8 mouse cellular contexts compared by ENCODE assay signal in genomic region chr14:76657784-76658610, GRCm38 (mm10).
A peak's percentile ranks its signal among the peaks of the same experiment; 100 is the strongest.
DNase-seq lines count a peak whose midpoint lies in the region; ATAC-seq lines count a peak whose summit lies in the region.

No protein-coding gene starts in this region.

- H3K27ac ChIP-seq in forebrain, embryonic 13.5 days = peak overlapping the region; percentile 57; the same call in 1 of the 2 replicates
- H3K27ac ChIP-seq in hindbrain, embryonic 10.5 days = peak overlapping the region; percentile 76
- H3K27ac ChIP-seq in limb, embryonic 10.5 days = no peak overlapping the region; the same call in 1 of the 2 replicates
- H3K27ac ChIP-seq in neural tube, embryonic 12.5 days = no peak overlapping the region

- no peak for ATAC-seq in megakaryocyte, adult 5-6 weeks (ENCODE audit: poor library complexity, severe bottlenecking)
- peak; percentile 93 for ATAC-seq in forebrain, embryonic 13.5 days
- peak; percentile 90 for ATAC-seq in neural tube, embryonic 12.5 days (ENCODE audit: low FRiP score, low read depth)

- H3K9me3 ChIP-seq in megakaryocyte, embryonic 14.5 days = no peaks in the 10 kb centered on the region
- H3K9me3 ChIP-seq in forebrain, embryonic 13.5 days (replicated peaks) = no peaks in the 10 kb centered on the region
- no peaks in the 10 kb centered on the region for H3K9me3 ChIP-seq in hindbrain, embryonic 10.5 days
- no peaks in the 10 kb centered on the region for H3K9me3 ChIP-seq in limb, embryonic 10.5 days (replicated peaks)
- no peaks in the 10 kb centered on the region for H3K9me3 ChIP-seq in neural tube, embryonic 12.5 days

- peaks cover 72% of the 10 kb centered on the region for H3K4me1 ChIP-seq in megakaryocyte, embryonic 14.5 days
- H3K4me1 ChIP-seq in forebrain, embryonic 13.5 days = peaks cover 25% of the 10 kb centered on the region
- H3K4me1 ChIP-seq in hindbrain, embryonic 10.5 days (replicated peaks) = peaks cover 19% of the 10 kb centered on the region
- peaks cover 17% of the 10 kb centered on the region for H3K4me1 ChIP-seq in limb, embryonic 10.5 days
- peaks cover 14% of the 10 kb centered on the region for H3K4me1 ChIP-seq in neural tube, embryonic 12.5 days

- peak overlapping the region; percentile 79 for H3K4me3 ChIP-seq in megakaryocyte, embryonic 14.5 days (replicated peaks)
- H3K4me3 ChIP-seq in forebrain, embryonic 13.5 days = no peak overlapping the region
- no peak overlapping the region for H3K4me3 ChIP-seq in hindbrain, embryonic 10.5 days
- H3K4me3 ChIP-seq in limb, embryonic 10.5 days = no peak overlapping the region
- H3K4me3 ChIP-seq in neural tube, embryonic 12.5 days = no peak overlapping the region

- H3K27me3 ChIP-seq in megakaryocyte, embryonic 14.5 days (replicated peaks) = no peaks in the 10 kb centered on the region
- H3K27me3 ChIP-seq in forebrain, embryonic 13.5 days = peaks cover 3% of the 10 kb centered on the region; the same call in 1 of the 2 replicates
- no peaks in the 10 kb centered on the region for H3K27me3 ChIP-seq in hindbrain, embryonic 10.5 days (ENCODE audit: insufficient read depth, poor library complexity, severe bottlenecking)
- no peaks in the 10 kb centered on the region for H3K27me3 ChIP-seq in limb, embryonic 10.5 days (ENCODE audit: low read depth, poor library complexity, severe bottlenecking)
- no peaks in the 10 kb centered on the region for H3K27me3 ChIP-seq in neural tube, embryonic 12.5 days (replicated peaks)

- WGBS in forebrain, embryonic 13.5 days = 33% methylated on average over 9 of the region's 9 CpGs
- 57% methylated on average over 9 of the region's 9 CpGs for WGBS in hindbrain, embryonic 10.5 days
- WGBS in limb, embryonic 10.5 days = 77% methylated on average over 9 of the region's 9 CpGs
- 48% methylated on average over 9 of the region's 9 CpGs for WGBS in neural tube, embryonic 12.5 days

- H3K36me3 ChIP-seq in megakaryocyte, embryonic 14.5 days (replicated peaks; ENCODE audit: low read length) = no peaks in the 10 kb centered on the region
- no peaks in the 10 kb centered on the region for H3K36me3 ChIP-seq in forebrain, embryonic 13.5 days (ENCODE audit: poor library complexity, severe bottlenecking)
- no peaks in the 10 kb centered on the region for H3K36me3 ChIP-seq in hindbrain, embryonic 10.5 days
- H3K36me3 ChIP-seq in limb, embryonic 10.5 days = no peaks in the 10 kb centered on the region
- H3K36me3 ChIP-seq in neural tube, embryonic 12.5 days = no peaks in the 10 kb centered on the region

- peak; percentile 73 to 85 for DNase-seq in adrenal gland, postnatal 36 days
- DNase-seq in hindbrain, embryonic 10.5 days (ENCODE audit: low spot score) = peak; percentile 38
- DNase-seq in limb, embryonic 10.5 days (ENCODE audit: low spot score) = peak; percentile 47
- peak; percentile 79 for DNase-seq in thymus, postnatal 14 days

- H3K9ac ChIP-seq in forebrain, embryonic 13.5 days = no peak overlapping the region
- no peak overlapping the region for H3K9ac ChIP-seq in neural tube, embryonic 12.5 days

- H3K4me2 ChIP-seq in forebrain, embryonic 13.5 days = no peak overlapping the region
- no peak overlapping the region for H3K4me2 ChIP-seq in neural tube, embryonic 12.5 days (replicated peaks)

Comparison
In these comparisons a context has a peak if more than half of its experiments do, and no peak if none do; other contexts are left out.
1. H3K27ac ChIP-seq: peak in forebrain, embryonic 13.5 days (single experiment) and hindbrain, embryonic 10.5 days (single experiment); none in limb, embryonic 10.5 days (single experiment) and neural tube, embryonic 12.5 days (single experiment).
2. Peak in every context shown above with its lines, with median percentiles within 50 percentile points of each other: DNase-seq.